Mouse (Mus musculus) liver, postnatal 0 days (tissue): Measurements from ENCODE around the gene Uggt2. TPM values are rescaled to one million over a fixed set of nuclear protein-coding genes. Genes with fewer than 3 reads are reported as not detected.

Experiments
- ATAC-seq: fragments of 200-750 bp; cut with Nextera tagmentation; 2 replicates; pipeline ENCODE4 v1.8.0; 2017; ENCODE audit warnings: mild to moderate bottlenecking, moderate library complexity
- DNase-seq: peaks from one replicate; pipeline ENCODE4 v3.0.0-alpha.2; 2016
- H3K27ac ChIP-seq: fragments of 300-500 bp; sonication (generic); 2 replicates; pipeline ENCODE4 v1.5.1; 2014; ENCODE audit warnings: antibody characterized with exemption, moderate library complexity, mild to moderate bottlenecking, low read depth
- H3K27me3 ChIP-seq: fragments of 300-500 bp; sonication (generic); 2 replicates; pipeline ENCODE4 v1.6.1; 2014; ENCODE audit warnings: low read length, control low read depth, mixed read lengths; ENCODE audit not compliant: insufficient read depth
- H3K36me3 ChIP-seq: fragments of 300-500 bp; sonication (generic); replicated peaks from 2 replicates; pipeline ENCODE4 v1.6.1; 2014; ENCODE audit warnings: mild to moderate bottlenecking, control low read depth, low read length, moderate library complexity, mixed read lengths; ENCODE audit not compliant: insufficient read depth
- H3K4me1 ChIP-seq: fragments of 300-500 bp; sonication (generic); 2 replicates; pipeline ENCODE4 v1.6.1; 2014; ENCODE audit warnings: antibody characterized with exemption, mild to moderate bottlenecking, control low read depth; ENCODE audit not compliant: insufficient read depth
- H3K4me2 ChIP-seq: fragments of 300-500 bp; sonication (generic); 2 replicates; pipeline ENCODE4 v1.6.1; 2014; ENCODE audit warnings: low read depth, mild to moderate bottlenecking, low read length, moderate library complexity, mixed read lengths
- H3K4me3 ChIP-seq: fragments of 300-500 bp; sonication (generic); 2 replicates; pipeline ENCODE4 v1.5.1; 2014; ENCODE audit warnings: low read depth, low read length
- H3K9ac ChIP-seq: fragments of 300-500 bp; sonication (generic); replicated peaks from 2 replicates; pipeline ENCODE4 v1.6.1; 2014; ENCODE audit warnings: mild to moderate bottlenecking, moderate library complexity
- H3K9me3 ChIP-seq: fragments of 300-500 bp; sonication (generic); 2 replicates; pipeline ENCODE4 v1.6.1; 2016; ENCODE audit warnings: mild to moderate bottlenecking, control low read depth, low read length, mixed read lengths
- CTCF ChIP-seq: sonication (generic); IDR thresholded peaks from 2 replicates; pipeline ENCODE4 v1.5.1; 2016; ENCODE audit warnings: antibody characterized with exemption, low read depth
- EP300 ChIP-seq: IDR thresholded peaks from 2 replicates; pipeline ENCODE4 v1.6.1; 2016; ENCODE audit warnings: antibody characterized with exemption, low read depth, mild to moderate bottlenecking
- WGBS: fragments of 180-500 bp; shearing (Covaris S2); extraction: QIAGEN DNeasy Blood & Tissue Kit; methylation state at CpG from one replicate; pipeline ENCODE4 v1.1.7; 2014; ENCODE audit not compliant: insufficient replicate concordance; 5-methylcytosine and 5-hydroxymethylcytosine counted together
- polyA plus RNA-seq: library from polyadenylated mRNA; unstranded; fragments of >200 nt; fragmentation: Nextera tagmentation; extraction: Ambion mirVana; gene quantifications from 2 replicates; pipeline ENCODE4 v1.2.1, GENCODE M21; 2015

Uggt2 gene
- polyA plus RNA-seq, 1 experiment from 2014 or later, result 1.7 TPM

DNA sequence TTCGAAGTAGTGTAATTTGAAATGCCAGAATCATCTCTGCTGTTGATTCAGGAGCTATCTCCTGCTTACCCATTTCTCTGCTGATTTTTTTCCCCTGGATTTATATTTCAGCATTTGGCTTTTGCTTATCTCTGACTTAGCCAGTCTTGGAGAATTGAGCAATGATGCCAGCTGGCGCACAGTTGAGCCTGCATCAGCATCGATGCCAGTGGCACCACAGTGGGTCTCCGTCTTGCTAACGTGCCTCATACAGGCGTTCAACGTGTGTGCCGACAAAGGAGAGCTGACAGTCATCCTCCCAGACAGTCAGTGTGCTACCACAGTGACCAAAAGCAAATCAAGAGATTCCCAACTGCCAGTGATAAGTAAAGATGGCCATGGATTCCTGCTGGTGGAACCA lies 8.4 kb upstream of the Uggt2 start:
- WGBS, result 85% methylated on average over 8 of the region's 8 CpGs
- H3K27me3 ChIP-seq, result no peaks in the 10 kb centered on the region
- DNase-seq, result no peak

DNA sequence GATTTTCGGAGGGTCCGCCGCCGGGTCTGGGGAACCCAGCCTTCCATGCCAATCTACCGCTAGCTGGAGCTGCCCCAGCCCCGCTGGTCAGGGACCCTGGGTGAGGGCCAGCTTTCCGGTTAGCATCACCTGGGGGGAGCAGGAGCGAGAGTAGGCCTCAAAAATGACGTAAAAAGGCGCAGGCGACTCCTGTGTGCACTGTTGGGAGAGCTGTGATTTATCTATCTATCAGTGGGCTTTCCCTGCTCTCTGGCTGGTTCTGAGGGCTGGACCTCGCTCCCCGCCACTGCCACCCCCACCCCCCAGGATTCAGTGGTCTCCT lies 301 bp upstream of the Uggt2 start:
- H3K9me3 ChIP-seq, result no peaks in the 10 kb centered on the region
- H3K4me2 ChIP-seq, result peak overlapping the region; percentile 78
- H3K4me3 ChIP-seq, result peak overlapping the region; percentile 62
- H3K27ac ChIP-seq, result no peak overlapping the region
- no peaks in the 10 kb centered on the region for H3K36me3 ChIP-seq
- DNase-seq, result no peak
- no peak for TF ChIP-seq CTCF
- TF ChIP-seq EP300, result no peak
- peak; percentile 76 for ATAC-seq
- H3K4me1 ChIP-seq, result peaks cover 5% of the 10 kb centered on the region; the same call in 1 of the 2 replicates
- H3K27me3 ChIP-seq, result 0 out of 2 replicates have a peak, but pooled peaks cover 14% of the 10 kb centered on the region
- WGBS, result 15% methylated on average over 13 of the region's 13 CpGs
- peak overlapping the region; percentile 67 for H3K9ac ChIP-seq

More for the DNA sequence above, 8.4 kb upstream of the Uggt2 start:
- H3K4me3 ChIP-seq, result no peak overlapping the region
- no peaks in the 10 kb centered on the region for H3K9me3 ChIP-seq
- no peaks in the 10 kb centered on the region for H3K36me3 ChIP-seq
- no peak for ATAC-seq
- TF ChIP-seq CTCF (no peak), EP300 (no peak)
- H3K9ac ChIP-seq, result no peak overlapping the region
- no peak overlapping the region for H3K4me2 ChIP-seq
- H3K4me1 ChIP-seq, result no peaks in the 10 kb centered on the region
- no peak overlapping the region for H3K27ac ChIP-seq

DNA sequence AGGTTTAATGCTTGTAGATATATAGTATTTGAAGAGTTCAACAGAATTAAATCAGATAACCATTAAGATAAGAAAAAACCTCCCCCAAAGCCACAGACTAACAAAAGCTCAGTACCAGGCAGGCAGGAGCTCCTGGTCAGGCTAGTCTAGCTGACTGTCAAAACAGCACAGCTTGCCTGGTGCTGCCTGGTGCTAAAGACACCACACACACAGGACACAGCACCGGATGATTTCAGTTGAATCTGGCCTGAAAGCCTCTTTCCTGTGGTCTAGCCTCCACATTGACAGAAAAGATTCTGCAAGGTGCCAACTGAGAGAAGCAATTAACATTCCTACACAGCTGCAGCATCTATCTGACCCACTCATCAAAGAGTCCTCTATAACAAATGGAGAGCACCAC lies 37.4 kb downstream of the Uggt2 start:
- Histone ChIP-seq H3K4me1 (no peaks in the 10 kb centered on the region), H3K9me3 (no peaks in the 10 kb centered on the region), H3K4me3 (no peak overlapping the region), H3K9ac (no peak overlapping the region), H3K27ac (no peak overlapping the region), H3K4me2 (no peak overlapping the region), H3K36me3 (no peaks in the 10 kb centered on the region), H3K27me3 (no peaks in the 10 kb centered on the region)
- ATAC-seq (no peak), DNase-seq (no peak)
- TF ChIP-seq CTCF (no peak), EP300 (no peak)
- 57% methylated on average over 1 of the region's 1 CpGs for WGBS

DNA sequence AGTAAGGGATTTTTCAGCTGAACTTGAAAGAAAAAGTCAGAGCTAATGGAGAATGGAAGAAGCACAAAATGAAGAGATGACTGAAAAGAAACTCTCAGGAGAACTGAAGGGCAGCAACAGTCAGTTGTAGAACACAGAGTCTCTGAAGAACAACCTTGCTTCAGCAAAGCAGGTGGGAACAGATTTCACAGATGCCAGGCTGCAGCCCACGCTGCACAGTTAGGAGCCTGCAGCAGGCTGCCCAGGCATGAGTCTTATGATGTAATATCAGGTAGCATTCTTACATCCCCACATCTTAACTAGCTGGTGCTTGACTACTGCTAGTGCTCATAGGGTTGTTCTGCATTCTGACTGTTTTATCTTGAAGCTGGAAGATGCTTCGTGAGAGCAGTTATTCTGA lies 38.5 kb downstream of the Uggt2 start:
- Histone ChIP-seq H3K9ac (no peak overlapping the region), H3K36me3 (no peaks in the 10 kb centered on the region), H3K27me3 (no peaks in the 10 kb centered on the region), H3K4me1 (no peaks in the 10 kb centered on the region), H3K9me3 (no peaks in the 10 kb centered on the region), H3K4me3 (no peak overlapping the region), H3K4me2 (no peak overlapping the region), H3K27ac (no peak overlapping the region)
- whole genome bisulfite sequencing, result 81% methylated on average over 2 of the region's 2 CpGs
- ATAC-seq, result no peak
- TF ChIP-seq EP300, result no peak
- TF ChIP-seq CTCF, result no peak
- no peak for DNase-seq

DNA sequence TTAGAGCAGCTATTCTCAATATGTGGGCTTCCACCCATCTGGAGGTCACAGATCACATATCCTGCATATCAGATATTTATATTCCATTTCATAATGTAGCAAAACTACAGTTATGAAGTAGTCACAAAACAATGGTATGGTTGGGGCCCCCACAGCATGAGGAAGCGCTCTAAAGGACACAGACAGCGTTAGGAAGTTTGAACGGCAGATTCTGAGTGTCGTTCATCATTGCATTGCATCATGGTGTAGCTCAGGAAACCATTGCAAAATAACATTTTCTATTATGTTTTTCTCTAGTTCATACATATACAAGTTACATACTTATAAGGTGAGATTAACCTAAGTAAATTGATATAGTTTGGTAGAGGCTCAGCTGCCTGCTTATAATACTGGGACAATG lies 42.2 kb downstream of the Uggt2 start:
- WGBS, result 55% methylated on average over 4 of the region's 4 CpGs
- Histone ChIP-seq H3K4me3 (no peak overlapping the region), H3K9me3 (no peaks in the 10 kb centered on the region), H3K4me1 (0 out of 2 replicates have a peak, but pooled peaks cover under 1% of the 10 kb centered on the region), H3K36me3 (0 out of 2 replicates have a peak, but pooled peaks cover 2% of the 10 kb centered on the region), H3K27ac (no peak overlapping the region), H3K4me2 (no peak overlapping the region), H3K27me3 (no peaks in the 10 kb centered on the region), H3K9ac (no peak overlapping the region)
- no peak for ATAC-seq
- no peak for DNase-seq
- TF ChIP-seq EP300 (no peak), CTCF (no peak)

DNA sequence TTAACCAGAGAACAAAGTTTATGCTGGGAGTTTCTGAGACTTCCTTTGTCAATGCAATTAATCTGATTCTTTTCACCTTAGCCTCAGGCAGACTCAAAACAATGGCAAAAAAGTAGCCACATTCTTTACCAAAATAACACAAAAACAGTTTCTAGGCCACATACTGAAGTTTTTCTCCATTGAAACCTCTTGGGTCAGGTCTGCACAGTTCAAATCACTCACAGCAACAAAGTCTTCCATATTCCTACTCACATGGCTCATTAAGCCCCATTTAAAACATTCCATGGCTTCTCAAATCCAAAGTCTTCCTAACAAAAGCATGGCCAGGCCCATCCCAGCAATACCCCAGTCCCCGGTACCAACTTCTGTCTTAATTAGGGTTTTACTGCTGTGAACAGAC lies 46.3 kb downstream of the Uggt2 start:
- no peak overlapping the region for H3K4me3 ChIP-seq
- no peak overlapping the region for H3K4me2 ChIP-seq
- no peak overlapping the region for H3K27ac ChIP-seq
- 91% methylated on average over 1 of the region's 1 CpGs for WGBS
- H3K27me3 ChIP-seq, result no peaks in the 10 kb centered on the region
- TF ChIP-seq CTCF, result no peak
- TF ChIP-seq EP300, result no peak
- no peaks in the 10 kb centered on the region for H3K9me3 ChIP-seq
- H3K36me3 ChIP-seq, result 0 out of 2 replicates have a peak, but pooled peaks cover 2% of the 10 kb centered on the region
- H3K4me1 ChIP-seq, result 0 out of 2 replicates have a peak, but pooled peaks cover 2% of the 10 kb centered on the region
- H3K9ac ChIP-seq, result no peak overlapping the region
- DNase-seq (no peak), ATAC-seq (no peak)

DNA sequence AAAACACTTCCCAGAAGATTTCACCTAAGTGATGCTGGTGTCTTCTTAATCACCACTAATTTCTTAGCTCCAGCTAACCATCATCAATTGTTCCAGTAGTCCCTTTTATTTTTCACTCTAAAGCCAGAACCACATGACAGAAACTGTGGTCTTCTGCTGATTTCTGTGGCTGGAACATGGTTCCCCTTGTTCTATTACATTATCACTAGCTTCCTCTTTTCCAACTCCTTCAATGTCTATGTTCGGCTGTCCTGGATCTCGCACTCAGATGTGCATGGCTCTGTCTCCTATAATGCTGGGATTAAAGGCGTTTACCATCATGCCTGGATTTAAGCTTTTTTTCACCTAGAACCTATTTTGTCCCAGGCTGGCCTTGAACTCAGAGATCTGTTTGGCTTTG lies 46.9 kb downstream of the Uggt2 start:
- ATAC-seq, result no peak
- Histone ChIP-seq H3K9me3 (no peaks in the 10 kb centered on the region), H3K9ac (no peak overlapping the region), H3K4me1 (0 out of 2 replicates have a peak, but pooled peaks cover 2% of the 10 kb centered on the region), H3K4me2 (no peak overlapping the region), H3K36me3 (0 out of 2 replicates have a peak, but pooled peaks cover 2% of the 10 kb centered on the region), H3K27me3 (no peaks in the 10 kb centered on the region), H3K27ac (no peak overlapping the region), H3K4me3 (no peak overlapping the region)
- no peak for DNase-seq
- 51% methylated on average over 3 of the region's 3 CpGs for WGBS
- TF ChIP-seq CTCF, result no peak
- no peak for TF ChIP-seq EP300
